Mouse (Mus musculus): ENCODE data around the gene Zfp36l1. TPM values are rescaled to one million over a fixed set of nuclear protein-coding genes. Genes with fewer than 3 reads are reported as not detected.
A peak's percentile ranks its signal among the peaks of the same experiment; 100 is the strongest.

Zfp36l1 gene
- total and polyA plus RNA-seq, 2 experiments from 2014 or later = 24.1 to 37.0 TPM

DNA sequence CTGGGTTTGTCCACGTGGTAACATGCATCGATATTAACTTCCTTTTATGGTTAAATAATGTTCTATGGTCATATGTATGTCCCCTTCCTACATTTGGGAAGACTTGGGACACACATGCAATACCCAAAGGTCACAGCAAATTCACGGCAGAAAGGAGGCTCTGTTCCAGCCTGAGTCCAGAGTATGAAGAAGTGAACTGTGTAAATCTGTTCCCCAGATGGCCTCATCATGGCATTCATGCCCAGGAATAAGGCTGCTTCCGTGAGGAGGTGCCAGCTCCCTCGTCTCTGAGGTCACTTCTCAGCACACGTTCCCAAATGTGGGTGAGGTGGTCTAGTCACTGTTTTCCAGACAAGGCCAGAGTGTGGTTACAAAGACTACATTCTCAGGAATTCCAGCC lies 24.4 kb upstream of the Zfp36l1 start:
- no peak overlapping the region for H3K4me2 ChIP-seq (ENCODE audit: low read depth)
- no peak overlapping the region for H3K4me3 ChIP-seq (ENCODE audit: low read depth, low read length)
- H3K4me1 ChIP-seq (ENCODE audit: insufficient read depth) = no peaks in the 10 kb centered on the region
- H3K27ac ChIP-seq (ENCODE audit: low read depth, low read length) = no peak overlapping the region
- ATAC-seq (no peak), DNase-seq (no peak)
- 69% methylated on average over 6 of the region's 6 CpGs for WGBS
- no peaks in the 10 kb centered on the region for H3K27me3 ChIP-seq (ENCODE audit: insufficient read depth, low read length)
- TF ChIP-seq CTCF (IDR thresholded peaks at IDR 0.05; ENCODE audit: low read depth) = no peak
- H3K9me3 ChIP-seq (ENCODE audit: low read length) = no peaks in the 10 kb centered on the region
- no peak overlapping the region for H3K9ac ChIP-seq
- no peaks in the 10 kb centered on the region for H3K36me3 ChIP-seq (ENCODE audit: insufficient read depth)

DNA sequence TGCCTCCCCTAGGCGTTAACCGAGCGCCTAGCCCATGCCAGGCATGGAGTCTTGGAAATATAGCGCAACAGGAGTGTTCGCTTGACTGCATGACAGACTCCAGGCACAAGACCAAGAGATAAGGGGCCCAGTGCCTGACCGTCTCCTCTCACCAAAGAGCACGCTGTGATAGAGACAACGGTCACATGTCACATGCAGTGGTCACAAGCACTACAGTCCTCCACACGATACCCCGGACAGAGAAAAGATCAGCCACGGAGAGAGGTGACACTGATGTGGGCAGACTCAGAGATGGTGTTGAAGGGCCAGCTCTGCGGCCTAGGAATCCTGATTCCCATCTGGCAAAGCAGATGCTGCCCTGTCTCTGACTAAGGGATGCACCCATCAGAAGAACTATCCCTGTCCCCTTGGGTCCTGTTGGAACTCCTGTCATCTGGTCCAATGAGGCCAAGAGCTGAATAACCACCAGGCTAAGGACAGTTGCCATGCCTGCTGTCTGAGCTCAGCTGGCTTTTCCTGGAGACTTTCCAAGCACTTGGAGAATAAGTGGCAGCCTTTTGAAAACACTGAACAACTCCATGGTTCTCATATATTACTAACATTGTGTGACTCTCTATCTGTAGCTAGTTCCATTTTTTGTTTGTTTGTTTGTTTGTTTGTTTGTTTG lies 23.6 kb upstream of the Zfp36l1 start:
- WGBS = 88% methylated on average over 12 of the region's 12 CpGs
- no peak for TF ChIP-seq CTCF (IDR thresholded peaks at IDR 0.05; ENCODE audit: low read depth)
- Histone ChIP-seq H3K9me3 (ENCODE audit: low read length) (no peaks in the 10 kb centered on the region), H3K27ac (ENCODE audit: low read depth, low read length) (no peak overlapping the region), H3K36me3 (ENCODE audit: insufficient read depth) (no peaks in the 10 kb centered on the region), H3K27me3 (ENCODE audit: insufficient read depth, low read length) (no peaks in the 10 kb centered on the region), H3K9ac (no peak overlapping the region), H3K4me3 (ENCODE audit: low read depth, low read length) (no peak overlapping the region), H3K4me1 (ENCODE audit: insufficient read depth) (peaks cover 7% of the 10 kb centered on the region), H3K4me2 (ENCODE audit: low read depth) (no peak overlapping the region)
- ATAC-seq (no peak), DNase-seq (no peak)

GRCm38 (mm10) chr12:80135173-80135572 lies 22.4 kb upstream of the Zfp36l1 start:
- no peaks in the 10 kb centered on the region for H3K9me3 ChIP-seq (ENCODE audit: low read length)
- H3K4me1 ChIP-seq (ENCODE audit: insufficient read depth) = peaks cover 12% of the 10 kb centered on the region
- DNase-seq (no peak), ATAC-seq (no peak)
- H3K9ac ChIP-seq = no peak overlapping the region
- no peak overlapping the region for H3K4me3 ChIP-seq (ENCODE audit: low read depth, low read length)
- no peak overlapping the region for H3K4me2 ChIP-seq (ENCODE audit: low read depth)
- 92% methylated on average over 8 of the region's 8 CpGs for WGBS
- no peak overlapping the region for H3K27ac ChIP-seq (ENCODE audit: low read depth, low read length)
- no peaks in the 10 kb centered on the region for H3K27me3 ChIP-seq (ENCODE audit: insufficient read depth, low read length)
- H3K36me3 ChIP-seq (ENCODE audit: insufficient read depth) = no peaks in the 10 kb centered on the region
- no peak for TF ChIP-seq CTCF (IDR thresholded peaks at IDR 0.05; ENCODE audit: low read depth)

GRCm38 (mm10) chr12:80133011-80133545 lies 20.3 kb upstream of the Zfp36l1 start:
- peak; percentile 44 for ATAC-seq
- peak overlapping the region; percentile 90; the same call in 1 of the 2 replicates for H3K9ac ChIP-seq
- WGBS = 36% methylated on average over 9 of the region's 9 CpGs

GRCm38 (mm10) chr12:80132250-80133003 lies 19.6 kb upstream of the Zfp36l1 start:
- Histone ChIP-seq H3K9ac (peak overlapping the region; percentile 90), H3K27ac (ENCODE audit: low read depth, low read length) (peak overlapping the region; percentile 89), H3K4me2 (ENCODE audit: low read depth) (peak overlapping the region; percentile 92), H3K36me3 (ENCODE audit: insufficient read depth) (no peaks in the 10 kb centered on the region), H3K27me3 (ENCODE audit: insufficient read depth, low read length) (no peaks in the 10 kb centered on the region), H3K4me1 (ENCODE audit: insufficient read depth) (peaks cover 12% of the 10 kb centered on the region), H3K4me3 (ENCODE audit: low read depth, low read length) (peak overlapping the region; percentile 76), H3K9me3 (ENCODE audit: low read length) (no peaks in the 10 kb centered on the region)
- ATAC-seq = peak; percentile 91
- 2% methylated on average over 66 of the region's 66 CpGs for WGBS
- TF ChIP-seq CTCF (IDR thresholded peaks at IDR 0.05; ENCODE audit: low read depth) = peak; percentile 98
- DNase-seq = peak; percentile 91

More at GRCm38 (mm10) chr12:80133011-80133545, 20.3 kb upstream of the Zfp36l1 start:
- no peak for DNase-seq
- no peaks in the 10 kb centered on the region for H3K36me3 ChIP-seq (ENCODE audit: insufficient read depth)
- H3K27ac ChIP-seq (ENCODE audit: low read depth, low read length) = 0 out of 2 replicates have a peak overlapping the region, but pooled peaks have one; percentile 89
- no peaks in the 10 kb centered on the region for H3K9me3 ChIP-seq (ENCODE audit: low read length)
- peaks cover 12% of the 10 kb centered on the region for H3K4me1 ChIP-seq (ENCODE audit: insufficient read depth)
- no peaks in the 10 kb centered on the region for H3K27me3 ChIP-seq (ENCODE audit: insufficient read depth, low read length)
- peak overlapping the region; percentile 92 for H3K4me2 ChIP-seq (ENCODE audit: low read depth)
- peak overlapping the region; percentile 76 for H3K4me3 ChIP-seq (ENCODE audit: low read depth, low read length)
- TF ChIP-seq CTCF (IDR thresholded peaks at IDR 0.05; ENCODE audit: low read depth) = no peak

DNA sequence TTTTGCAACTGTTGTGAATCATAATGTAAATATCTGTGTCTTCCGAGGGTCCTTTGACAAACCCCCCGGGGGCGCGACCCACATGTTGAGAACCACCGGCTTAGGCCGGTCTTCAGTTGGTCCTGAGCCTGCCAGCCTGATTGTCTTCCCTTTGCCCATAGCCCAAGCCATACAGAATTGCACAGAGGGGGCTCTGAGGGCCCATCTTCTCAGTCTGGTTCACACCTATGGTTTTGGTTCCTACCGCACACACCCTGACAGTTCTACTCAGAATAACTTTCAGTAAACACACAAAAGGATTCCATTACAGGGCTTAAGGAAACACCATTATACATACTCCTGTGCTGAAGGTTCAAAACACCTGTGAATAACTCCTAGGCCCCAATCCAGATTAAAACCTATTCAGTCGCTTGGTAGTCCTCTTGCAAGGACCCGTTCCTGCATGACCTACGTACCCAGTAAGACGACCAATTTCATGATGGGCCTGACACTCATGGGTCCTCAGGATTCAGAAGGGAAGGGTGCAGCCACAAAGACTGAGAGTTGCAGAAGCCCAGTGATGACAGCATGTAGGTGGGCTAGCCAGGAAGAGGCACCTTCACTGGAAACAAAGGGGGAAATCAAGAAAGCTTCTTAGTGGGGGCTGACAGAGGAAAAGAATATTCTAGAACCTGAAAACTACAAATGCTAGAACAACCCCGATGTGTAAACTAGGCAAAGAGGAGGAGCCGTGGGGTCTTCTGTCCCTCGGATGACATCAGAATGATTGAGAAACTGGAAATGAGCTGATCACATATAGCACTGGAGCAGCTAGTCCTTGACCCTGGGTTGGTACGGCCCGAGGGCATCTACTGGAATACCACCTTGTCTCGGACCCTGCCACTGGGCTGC lies 18.8 kb upstream of the Zfp36l1 start:
- H3K9ac ChIP-seq = peak overlapping the region; percentile 90
- no peaks in the 10 kb centered on the region for H3K36me3 ChIP-seq (ENCODE audit: insufficient read depth)
- no peak for ATAC-seq
- peak overlapping the region; percentile 76 for H3K4me3 ChIP-seq (ENCODE audit: low read depth, low read length)
- no peaks in the 10 kb centered on the region for H3K27me3 ChIP-seq (ENCODE audit: insufficient read depth, low read length)
- TF ChIP-seq CTCF (IDR thresholded peaks at IDR 0.05; ENCODE audit: low read depth) = no peak
- no peak for DNase-seq
- no peaks in the 10 kb centered on the region for H3K9me3 ChIP-seq (ENCODE audit: low read length)
- H3K4me2 ChIP-seq (ENCODE audit: low read depth) = peak overlapping the region; percentile 92
- 47% methylated on average over 17 of the region's 17 CpGs for WGBS
- H3K27ac ChIP-seq (ENCODE audit: low read depth, low read length) = peak overlapping the region; percentile 89
- peaks cover 12% of the 10 kb centered on the region for H3K4me1 ChIP-seq (ENCODE audit: insufficient read depth)

Measured in forebrain, postnatal 0 days (tissue).